Mouse (Mus musculus) heart, postnatal 14 days (tissue): ENCODE results near the gene Ttll5. TPM values are rescaled to one million over a fixed set of nuclear protein-coding genes. Genes with fewer than 3 reads are reported as not detected.

Experiments used
- DNase-seq, 2 experiments: peaks; one replicate each; pipeline ENCODE4 v3.0.0; 2021 to 2022
- intact Hi-C: fragments of 180-260 bp; cut with DNase I; formaldehyde crosslinking; loops from one replicate; pipeline ENCODE4 v1.15.1; 2025
- long read RNA-seq, 2 experiments: library from polyadenylated mRNA; stranded (forward); transcript quantifications; one replicate each; pipeline ENCODE4 v2.0.0; 2021
- total RNA-seq, 2 experiments: library from RNA; stranded (reverse); gene quantifications; 2 replicates each; pipeline ENCODE4 v1.2.3; 2021

Gene Ttll5
- total RNA-seq: 10 to 100 TPM; 15.4 to 17.2 TPM
- long read RNA-seq, experiment 1, partial matches to known transcripts: 1 of 2 reads
- long read RNA-seq, experiment 1, other reads (novel, unspliced or antisense): 1 of 2 reads
- long read RNA-seq, experiment 2, partial matches to known transcripts: 0 of 2 reads
- long read RNA-seq, experiment 2, other reads (novel, unspliced or antisense): 2 of 2 reads

DNA sequence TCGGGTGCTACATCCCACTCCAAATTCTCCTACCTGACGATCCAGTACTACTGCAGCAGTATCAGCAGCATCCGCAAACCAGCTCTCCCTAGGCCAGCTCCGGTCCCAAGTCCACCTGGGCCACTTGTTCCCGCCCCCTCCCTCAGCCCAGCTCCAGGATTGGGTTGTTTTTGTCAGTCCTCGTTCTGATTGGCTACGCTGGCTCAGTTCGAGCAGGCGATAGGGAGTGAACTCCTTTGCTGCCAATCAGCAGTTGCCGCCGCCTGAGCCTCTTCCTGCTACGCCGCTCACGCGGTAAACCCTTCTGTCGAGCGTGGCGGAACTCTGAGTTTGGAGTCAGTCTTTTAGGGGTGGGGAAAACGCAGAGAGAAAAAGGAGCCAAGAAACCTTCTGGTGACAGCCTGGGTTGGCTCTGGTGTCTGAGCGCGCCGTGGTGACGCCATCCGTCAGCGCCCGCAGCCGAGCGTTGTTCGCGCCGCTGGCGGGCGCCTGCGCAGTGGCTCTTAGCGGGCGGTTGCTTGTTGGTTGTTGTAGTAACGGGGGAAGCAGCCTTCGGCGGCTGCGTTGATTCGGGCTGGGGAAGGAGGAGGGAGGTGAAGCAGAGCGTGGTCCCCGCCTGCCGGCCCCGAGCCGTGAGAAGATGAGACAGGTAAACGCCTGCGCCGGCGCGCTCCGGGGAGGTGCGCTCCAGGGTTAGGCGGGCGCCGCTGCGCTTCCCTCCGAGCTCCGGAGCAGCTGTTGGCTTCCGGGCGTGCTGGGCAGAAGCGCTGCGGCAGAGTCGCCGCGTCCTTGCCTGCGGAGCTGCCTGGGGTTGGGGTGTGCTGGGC is at the start of gene Ttll5, which contains the start of gene Erg28:
Gene Ttll5 (plus strand): TSS at position 222 of the 827 bp plus-strand sequence.
Gene Erg28 (minus strand): TSS at position 113 of the 827 bp plus-strand sequence.
- intact Hi-C loops: no loop called here
- DNase-seq: peak; percentile 96

DNA sequence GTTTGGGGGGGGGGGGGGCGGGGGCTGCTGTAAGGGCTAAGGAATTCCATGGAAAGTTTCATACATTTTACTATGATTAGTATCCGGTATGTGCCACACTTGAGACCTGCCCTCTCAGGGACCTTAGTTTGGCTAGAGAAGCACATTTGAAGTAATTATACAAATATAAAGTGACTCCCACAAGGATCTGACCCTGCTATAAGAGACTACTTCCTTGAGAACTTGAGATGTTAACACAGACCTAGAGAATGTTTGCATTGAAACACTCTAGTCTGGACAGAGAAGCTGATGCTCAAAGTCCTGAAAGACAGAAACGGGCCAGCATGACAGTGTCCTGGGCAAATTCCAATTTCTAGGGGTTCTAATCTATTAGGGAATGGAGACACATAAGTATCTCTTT is 45.5 kb upstream of the Ttll5 start:
- no peak for DNase-seq
- intact Hi-C loops: no loop called here

DNA sequence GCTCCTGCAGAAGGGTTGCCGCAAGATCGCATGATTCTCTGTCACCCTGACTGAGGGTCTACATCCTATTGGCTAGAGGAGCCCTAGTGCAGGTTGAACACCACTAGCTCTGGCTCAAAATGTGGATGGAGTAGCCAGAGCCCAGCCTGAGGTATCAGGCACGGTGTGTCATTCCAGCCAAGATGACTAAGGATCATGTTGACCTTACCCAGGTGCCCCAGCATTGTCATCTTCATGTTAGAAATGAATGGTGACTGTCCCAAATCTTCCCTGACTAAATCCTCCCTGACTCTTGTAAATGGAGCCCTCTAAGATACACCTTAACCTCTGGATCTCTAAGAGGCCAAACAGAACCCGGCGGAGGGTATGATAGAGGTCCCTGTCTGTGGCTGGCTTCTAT is 44.8 kb upstream of the Ttll5 start:
- DNase-seq: no peak
- intact Hi-C loops: loop anchor here (5.0 kb wide), 1 partner anchor 38 kb away; no protein-coding TSS in a partner anchor

DNA sequence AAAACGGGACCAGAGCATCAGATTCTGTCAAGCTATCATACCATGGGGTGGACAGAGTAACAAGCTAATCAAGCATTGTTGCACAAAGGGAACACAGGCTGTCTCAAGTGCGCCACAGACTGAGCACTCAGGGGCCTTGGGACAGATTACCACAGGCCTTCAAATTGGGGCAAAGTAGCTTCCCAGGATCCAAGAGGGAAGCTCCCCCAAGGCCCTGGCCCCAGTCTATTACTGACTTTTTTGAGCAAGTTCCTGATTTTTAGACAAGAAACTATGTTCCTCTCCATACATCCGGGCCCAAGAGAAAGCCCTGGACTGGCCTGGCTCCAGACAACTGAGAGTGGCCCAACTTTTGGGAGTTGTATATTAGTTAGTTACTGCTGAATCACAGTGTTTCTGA is 42.9 kb upstream of the Ttll5 start:
- intact Hi-C loops: loop anchor here (5.0 kb wide), 1 partner anchor 36 kb away; no protein-coding TSS in a partner anchor
- no peak for DNase-seq

DNA sequence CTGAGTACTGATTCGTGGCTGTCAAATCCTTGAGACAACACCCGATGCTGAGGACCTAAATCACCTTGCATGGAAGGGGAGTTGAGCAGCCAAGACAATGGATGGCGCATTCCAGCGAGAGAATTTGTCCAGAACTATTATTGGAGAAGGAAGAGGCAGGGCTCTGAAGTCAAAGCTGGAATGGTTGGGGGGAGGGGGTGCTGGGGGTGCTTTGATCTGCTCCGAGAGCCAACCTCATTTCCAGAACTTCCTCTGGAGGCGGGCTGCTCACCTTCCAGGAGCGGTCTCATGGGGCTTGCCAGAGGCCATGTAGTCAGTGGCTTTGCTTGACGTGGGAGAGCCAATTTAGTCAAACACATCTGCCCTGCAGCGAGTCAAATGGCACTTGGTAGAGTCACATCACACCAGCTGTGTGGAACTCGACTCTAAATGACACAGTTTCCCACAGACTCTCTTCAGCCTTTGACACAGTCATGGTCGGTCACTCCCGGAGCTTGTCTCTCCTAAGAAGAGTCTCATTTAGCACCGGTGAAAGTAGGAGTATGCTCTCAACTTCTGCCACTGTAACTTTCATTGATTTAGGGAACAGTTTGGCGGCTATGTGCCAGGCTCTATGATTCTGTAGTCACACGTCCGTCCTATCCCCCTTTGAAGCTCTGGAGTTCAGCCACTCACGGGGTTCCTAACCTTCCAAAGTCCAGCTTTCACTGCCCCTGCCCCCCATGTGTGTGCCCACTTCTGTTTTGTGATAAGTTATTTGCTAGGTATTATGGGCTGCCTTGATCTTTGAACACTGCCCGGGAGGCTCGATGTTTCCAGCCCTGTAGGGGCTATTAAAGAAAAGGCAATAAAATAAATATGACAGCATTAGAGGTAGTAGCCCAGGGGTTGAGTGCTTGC is 39.3 kb upstream of the Ttll5 start:
- peak; percentile 29 to 31 for DNase-seq
- intact Hi-C loops: loop anchor here (5.0 kb wide), 1 partner anchor 32 kb away; no protein-coding TSS in a partner anchor

DNA sequence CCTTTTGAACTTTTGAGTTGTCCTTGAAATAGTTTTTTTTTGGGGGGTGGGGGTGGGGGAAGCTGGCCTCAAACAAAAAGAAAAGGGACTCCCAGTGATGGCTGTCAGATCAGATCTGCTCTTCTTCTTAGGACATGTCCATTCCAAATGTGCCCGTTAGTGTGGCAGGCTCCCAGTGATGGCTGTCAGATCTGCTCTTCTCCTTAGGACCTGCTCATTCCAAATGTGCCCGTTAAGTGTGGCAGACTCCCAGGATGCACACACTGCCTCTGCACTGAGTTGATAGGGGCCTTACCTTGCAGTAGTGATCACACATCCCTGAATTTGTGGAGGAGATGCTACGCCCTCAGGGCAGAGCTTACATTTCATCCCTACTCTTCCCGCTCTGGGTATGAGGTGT is 32.3 kb upstream of the Ttll5 start:
- intact Hi-C loops: no loop called here
- no peak for DNase-seq

DNA sequence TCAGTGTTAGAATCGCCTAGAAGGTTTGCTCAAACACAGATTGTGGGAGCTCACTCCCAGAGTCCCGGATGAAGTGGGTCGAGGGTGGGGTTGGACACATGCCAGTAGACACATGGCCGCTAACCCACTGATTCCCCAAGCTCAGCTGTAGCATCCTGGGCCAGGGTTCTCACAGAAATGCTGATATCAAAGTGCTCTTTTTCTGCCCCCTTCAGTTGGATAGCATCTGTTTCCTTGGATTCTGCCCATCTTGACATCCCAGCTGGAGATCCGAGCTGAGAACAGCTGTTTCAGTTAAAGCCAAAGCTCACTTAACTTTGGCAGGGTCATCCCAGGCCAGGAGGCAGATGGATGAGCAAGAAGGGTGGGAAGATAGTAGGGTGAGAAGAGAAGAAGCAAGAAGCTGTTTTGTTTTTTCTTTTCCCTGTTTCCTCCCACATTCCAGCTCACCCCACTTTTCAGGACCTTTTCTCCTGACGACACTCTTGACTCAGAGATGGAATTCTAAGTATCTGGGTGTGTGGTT is 31.6 kb upstream of the Ttll5 start:
- peak; percentile 49 to 55 for DNase-seq
- intact Hi-C loops: no loop called here

DNA sequence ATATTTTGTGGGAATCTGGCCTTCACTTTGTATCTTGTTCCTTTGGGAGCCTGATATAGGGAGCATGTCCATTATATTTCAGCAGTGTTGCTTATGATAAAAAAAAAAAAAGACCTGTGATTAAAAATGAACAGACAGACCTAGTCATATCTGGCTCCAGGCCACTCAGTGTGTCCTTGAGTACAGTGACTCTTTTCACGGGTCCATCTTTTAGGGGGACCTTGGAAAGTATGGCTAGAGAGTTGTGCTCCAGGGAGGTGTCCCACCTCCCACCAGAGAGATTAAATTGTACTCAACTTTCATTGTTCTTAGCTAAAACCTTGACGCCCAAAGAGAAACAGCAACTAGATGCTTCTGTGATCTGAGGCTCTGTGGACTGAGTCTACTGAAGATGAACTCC is 30.4 kb upstream of the Ttll5 start:
- intact Hi-C loops: no loop called here
- no peak for DNase-seq

DNA sequence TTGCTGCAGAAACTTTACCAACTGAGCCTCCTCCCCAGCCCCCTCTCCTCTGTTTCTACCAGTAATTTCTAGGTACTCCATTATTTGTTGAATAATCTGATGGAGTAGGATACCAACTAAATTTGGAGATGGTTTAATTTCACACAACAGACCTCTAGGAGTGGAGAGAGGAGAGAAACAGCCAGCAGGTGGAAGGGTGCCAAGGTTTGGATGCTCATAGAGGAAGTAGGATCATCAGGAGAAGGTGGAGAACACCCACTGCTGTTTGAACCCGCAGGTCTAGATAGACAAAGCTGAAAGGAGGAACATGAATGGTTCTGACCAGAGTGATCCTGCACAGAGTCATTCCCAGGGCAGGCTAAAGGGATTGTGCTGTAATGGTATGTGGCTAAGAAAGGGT is 28.9 kb upstream of the Ttll5 start:
- intact Hi-C loops: no loop called here
- no peak for DNase-seq

DNA sequence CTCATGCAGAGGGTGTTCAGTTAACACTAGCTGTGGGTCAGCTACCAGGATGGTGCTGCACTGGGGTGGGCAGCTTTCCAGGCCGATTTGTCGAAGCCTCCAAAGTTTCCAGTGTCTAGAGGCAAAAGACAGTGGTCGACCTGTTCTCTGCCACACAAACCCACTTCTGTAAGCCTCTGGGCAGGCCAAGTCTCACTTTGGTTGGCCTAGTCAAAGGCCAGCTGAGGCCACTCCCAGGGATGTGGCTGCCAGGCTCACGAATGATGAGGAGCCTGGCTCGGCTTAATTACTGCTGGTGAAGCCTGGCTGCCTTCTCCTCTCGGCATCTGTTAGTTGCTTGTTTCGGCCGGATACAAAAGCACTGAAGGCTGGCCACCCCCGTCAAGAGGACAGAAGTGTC is 24.4 kb upstream of the Ttll5 start:
- intact Hi-C loops: no loop called here
- DNase-seq: peak in 1 of 2 experiments; percentile 18

DNA sequence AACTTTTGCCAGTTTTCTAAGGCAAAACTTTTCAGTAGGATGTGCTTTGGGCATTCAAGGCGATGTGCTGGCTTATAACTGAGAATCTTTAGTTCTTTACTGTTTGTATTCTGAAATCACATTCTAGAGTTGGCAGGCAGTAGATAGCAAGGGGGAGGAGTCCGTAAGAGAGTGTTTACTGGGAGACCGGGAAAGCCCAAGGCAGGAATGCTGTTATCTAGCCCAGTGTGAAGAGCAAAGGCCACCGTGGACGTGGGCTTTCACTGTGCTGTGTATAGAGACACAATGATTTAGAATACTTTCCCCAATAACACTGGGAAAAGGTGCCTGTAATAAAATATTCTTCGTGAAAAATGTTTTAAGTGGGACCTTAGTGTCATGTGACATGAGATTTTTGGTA is 14.7 kb upstream of the Ttll5 start:
- intact Hi-C loops: no loop called here
- DNase-seq: no peak

DNA sequence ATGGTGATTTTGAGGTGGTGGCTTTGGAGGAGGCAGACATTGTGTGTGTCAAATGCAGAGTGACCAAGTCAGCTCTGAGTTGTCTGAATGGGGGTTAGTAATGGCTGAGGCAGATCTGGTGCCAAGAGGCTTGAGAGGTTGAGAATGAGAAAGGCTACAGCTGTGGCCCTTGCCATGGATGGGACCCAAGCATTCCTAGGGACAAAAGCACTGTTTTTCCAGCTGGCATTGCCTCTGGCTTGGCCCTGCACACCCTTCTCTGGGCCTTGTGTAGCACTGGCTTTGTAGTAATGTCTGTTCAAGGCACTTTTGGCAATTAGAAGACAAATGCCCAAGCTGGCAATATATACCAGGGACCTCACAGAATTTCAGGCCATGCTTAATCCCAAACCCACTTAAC is 13.5 kb upstream of the Ttll5 start:
- intact Hi-C loops: no loop called here
- DNase-seq: no peak

DNA sequence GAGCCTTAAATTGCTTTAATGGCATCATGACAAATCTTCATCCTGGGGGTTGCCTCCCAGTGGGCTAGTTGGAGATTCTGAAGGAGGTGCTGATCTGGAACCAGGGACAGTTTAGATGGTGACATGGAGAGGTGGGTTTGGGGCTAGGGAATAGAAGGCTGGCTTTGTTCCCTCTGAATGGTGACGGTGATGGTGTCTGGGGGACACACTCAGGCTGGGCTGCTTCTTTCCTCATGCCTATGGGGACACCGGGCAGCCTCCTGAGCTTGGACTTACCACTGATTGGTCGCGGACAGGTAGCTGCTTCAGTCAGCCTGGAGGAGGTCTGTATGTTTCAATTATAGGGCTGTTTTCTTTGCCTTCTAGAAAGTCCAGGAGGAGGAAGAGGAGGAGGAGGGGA is 12.8 kb upstream of the Ttll5 start:
- DNase-seq: no peak
- intact Hi-C loops: no loop called here

DNA sequence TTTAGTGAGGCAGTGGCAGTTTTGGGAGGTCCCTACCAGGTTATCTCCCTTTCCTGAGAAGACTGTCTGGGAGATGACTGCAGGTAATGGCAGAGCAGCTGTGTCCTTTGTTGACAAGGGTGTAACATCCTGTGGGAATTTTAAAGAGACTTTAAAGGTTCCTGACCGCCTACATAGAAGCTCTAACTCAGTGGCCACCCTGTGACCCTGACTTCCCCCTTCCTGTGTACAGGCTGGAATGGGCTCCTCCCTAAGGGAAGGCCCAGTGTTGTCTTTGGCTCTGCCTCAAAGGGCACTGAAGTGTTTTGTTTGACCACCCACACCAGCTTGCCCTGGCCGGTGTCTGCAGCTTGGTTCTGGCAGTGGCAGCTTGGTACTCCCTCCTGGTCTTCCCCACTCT is 10.9 kb upstream of the Ttll5 start:
- intact Hi-C loops: no loop called here
- DNase-seq: peak; percentile 46 to 58

DNA sequence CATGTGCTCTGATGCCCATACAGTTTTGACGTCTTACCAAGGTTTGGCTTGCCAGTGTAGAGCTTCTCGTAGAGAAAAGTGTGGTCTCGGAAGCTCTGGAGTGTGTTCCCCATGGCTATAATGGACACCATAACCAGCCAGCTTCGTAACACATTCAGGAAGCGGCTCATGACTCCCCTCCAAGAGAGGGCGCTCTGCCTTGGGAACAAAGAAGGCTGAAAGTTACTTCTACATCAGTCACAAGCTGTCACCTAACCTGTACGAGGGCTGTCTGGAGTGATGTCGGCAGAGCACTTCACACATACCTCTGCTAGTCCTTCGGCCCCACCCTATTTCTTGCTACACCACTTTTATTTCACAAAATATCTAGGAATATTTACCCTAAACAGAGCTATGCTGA is 2.4 kb upstream of the Ttll5 start:
- DNase-seq: no peak
- intact Hi-C loops: no loop called here

DNA sequence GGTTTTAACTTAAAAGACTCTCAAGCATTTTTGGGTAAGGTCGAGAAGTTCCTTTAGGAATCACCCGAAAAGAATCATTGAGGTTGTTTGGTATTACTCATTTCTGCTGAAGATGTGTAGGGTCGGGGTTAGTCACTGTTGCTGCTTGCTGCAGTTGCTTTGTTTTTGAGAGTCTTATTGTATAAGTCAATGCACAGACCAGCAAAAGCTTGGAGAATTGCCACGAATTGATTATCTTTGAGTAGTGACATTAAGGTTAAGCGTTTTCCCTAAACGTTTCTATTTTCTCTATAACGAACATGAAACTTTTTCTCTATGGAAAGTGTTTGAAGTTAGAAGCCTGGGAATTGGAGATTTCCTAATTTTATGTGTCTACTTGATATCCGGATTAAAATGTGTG is 902 bp downstream of the Ttll5 start:
- no peak for DNase-seq
- intact Hi-C loops: no loop called here

DNA sequence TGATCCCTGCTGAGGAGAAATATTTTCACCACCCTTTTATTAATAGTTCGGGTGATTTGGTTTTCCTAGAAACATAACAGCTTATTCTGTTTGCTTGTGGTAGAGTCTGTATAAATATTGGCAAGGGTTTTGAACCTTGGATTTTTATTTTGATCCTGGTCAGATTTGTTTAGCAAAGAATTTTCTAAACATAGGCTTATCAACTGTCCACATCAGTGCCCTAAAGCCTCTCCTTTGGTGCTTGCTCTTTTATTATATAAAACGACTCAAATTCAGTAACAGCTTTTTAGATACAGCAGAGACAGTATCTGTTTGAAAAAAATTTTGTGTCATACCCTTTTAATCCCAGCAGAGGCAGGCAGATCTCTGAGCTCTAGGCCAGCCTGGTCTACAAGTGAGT is 1.4 kb downstream of the Ttll5 start:
- no peak for DNase-seq
- intact Hi-C loops: no loop called here

DNA sequence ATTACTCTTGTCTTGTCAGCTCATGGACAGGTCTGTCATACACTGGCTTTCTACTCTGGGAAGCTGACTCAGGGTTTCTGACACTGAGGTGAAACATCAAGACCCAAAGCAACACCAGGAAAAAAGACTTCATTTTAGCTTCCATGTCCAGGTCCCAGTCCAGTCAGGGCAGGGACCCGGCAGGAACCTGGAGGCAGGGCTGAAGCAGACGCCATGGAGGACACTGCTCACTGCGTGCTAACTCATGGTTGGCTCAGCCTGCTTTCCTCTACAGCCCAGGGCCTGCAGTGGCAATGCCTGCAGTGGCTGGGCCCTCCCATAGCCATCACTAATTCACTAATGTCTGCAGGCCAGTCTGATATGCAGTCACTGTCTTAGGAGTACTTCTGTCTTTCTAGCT is 4.4 kb downstream of the Ttll5 start:
- intact Hi-C loops: no loop called here
- DNase-seq: no peak

DNA sequence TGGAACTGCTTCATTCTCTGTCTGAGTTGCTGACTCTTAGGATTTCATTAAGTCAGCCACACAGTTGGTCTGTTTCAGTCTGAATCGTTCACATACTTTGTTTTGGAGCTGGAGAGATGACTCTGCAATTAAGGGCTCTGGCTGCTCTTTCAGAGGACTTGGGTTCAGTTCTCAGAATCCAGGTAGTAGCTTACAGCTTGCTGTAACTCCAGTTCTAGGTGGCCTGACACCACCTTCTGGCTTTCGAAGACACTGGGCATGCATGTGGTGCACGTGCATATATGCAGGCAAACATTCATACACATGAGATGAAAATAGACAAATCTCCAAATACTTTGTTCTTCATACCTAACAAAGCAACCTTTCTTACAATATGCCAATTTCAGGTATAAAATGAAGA is 5.4 kb downstream of the Ttll5 start:
- intact Hi-C loops: no loop called here
- DNase-seq: no peak

DNA sequence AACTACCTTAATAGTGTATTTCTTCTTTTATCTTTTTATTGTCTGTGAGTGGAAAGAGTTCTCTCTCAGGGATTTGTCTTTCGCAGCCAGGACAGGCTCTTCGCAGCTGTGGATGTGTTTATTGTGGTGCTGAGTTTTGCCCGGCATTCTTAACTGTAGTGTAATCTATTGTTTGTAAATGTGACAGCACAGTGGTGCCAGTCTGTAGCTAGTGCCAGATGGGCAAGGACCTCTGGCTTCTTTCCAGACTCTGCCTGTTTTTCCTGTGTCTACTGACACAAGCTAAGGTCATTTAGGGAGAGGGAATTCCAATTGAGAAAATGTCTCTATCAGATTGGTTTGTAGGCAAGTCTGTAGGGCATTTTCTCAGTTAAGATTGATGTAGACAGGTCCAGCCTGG is 6.2 kb downstream of the Ttll5 start:
- DNase-seq: peak in 1 of 2 experiments; percentile 57
- intact Hi-C loops: no loop called here

DNA sequence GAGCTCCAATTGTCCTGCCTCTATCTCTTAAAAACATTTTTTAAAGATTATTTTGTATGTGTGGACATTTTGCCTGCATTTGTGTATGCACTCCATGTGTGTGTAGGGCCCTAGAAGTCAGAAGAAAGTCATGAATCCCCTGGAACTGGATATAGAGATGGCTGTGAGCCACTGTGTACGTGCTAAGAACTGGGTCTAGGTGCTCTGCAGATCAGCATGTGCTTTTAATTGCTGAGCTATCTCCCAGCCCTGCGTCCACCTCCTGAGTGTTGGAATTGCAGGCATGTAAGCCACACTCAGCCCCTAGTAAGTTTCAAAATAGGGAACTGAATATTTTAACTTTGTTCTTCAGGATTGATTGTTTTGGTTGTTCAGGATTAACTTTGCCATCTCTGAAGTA is 10.1 kb downstream of the Ttll5 start:
- DNase-seq: no peak
- intact Hi-C loops: no loop called here
